Mouse (Mus musculus) small intestine, adult 2 months (tissue): ENCODE results near the gene Gpd1.

Experiments used
- CTCF ChIP-seq: fragments of 200-500 bp; IDR thresholded peaks from 2 replicates; pipeline ENCODE4 v1.5.1; 2012; ENCODE audit warnings: low read depth, mild to moderate bottlenecking, control low read depth, inconsistent platforms, low read length, moderate library complexity, mixed read lengths; ENCODE audit not compliant: insufficient replicate concordance, insufficient read length; ENCODE audit errors: extremely low read depth
- POLR2A ChIP-seq: fragments of 200-500 bp; IDR thresholded peaks from 2 replicates; pipeline ENCODE4 v1.6.1; 2012; ENCODE audit warnings: low read depth, mild to moderate bottlenecking, control low read depth, inconsistent platforms, low read length, moderate library complexity

GRCm38 (mm10) chr15:99682880-99683279, 34.4 kb upstream of the Gpd1 start:
- TF ChIP-seq CTCF (peak; percentile 45; the same call in 1 of the 2 replicates), POLR2A (no peak)
